Mouse (Mus musculus) spleen, adult 2 months (tissue): ENCODE results near the gene C1s1.

ENCODE experiments used
- CTCF ChIP-seq: fragments of 200-500 bp; IDR thresholded peaks from 2 replicates; pipeline ENCODE4 v1.5.1; 2011; ENCODE audit warnings: mild to moderate bottlenecking, inconsistent platforms; ENCODE audit not compliant: insufficient read depth, insufficient read length, insufficient replicate concordance; ENCODE audit errors: extremely low read depth
- POLR2A ChIP-seq: fragments of 200-500 bp; IDR thresholded peaks from 2 replicates; pipeline ENCODE4 v1.6.1; 2011; ENCODE audit warnings: low read depth, low read length, inconsistent platforms

GRCm38 (mm10) chr6:124511936-124512335, 30.2 kb downstream of the C1s1 start:
- TF ChIP-seq CTCF: no peak
- no peak for TF ChIP-seq POLR2A
